Mouse (Mus musculus): ENCODE data around the gene Xrcc1.

DNA sequence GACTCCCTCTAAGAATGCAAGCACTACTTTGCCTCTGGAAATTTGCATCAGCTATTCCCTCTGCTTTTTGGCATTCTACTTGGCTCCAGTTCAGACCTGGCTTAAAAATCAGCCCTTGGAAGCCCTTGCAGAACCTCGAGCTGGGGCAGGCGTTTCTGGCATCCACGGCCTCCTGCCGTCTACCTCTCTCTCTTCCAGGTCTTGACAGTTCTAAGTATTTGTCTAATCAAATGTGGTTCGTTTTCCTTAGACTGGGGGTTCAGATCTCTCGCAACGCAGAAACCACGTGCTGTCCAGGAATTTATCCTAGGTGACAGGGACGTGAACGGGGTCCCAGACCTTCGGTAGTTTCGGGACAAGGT, 39.6 kb upstream of the Xrcc1 start:
- no peak for TF ChIP-seq CTCF (IDR thresholded peaks at IDR 0.05; ENCODE audit: borderline replicate concordance, extremely low read depth, insufficient read depth, insufficient read length)
- TF ChIP-seq POLR2A (IDR thresholded peaks at IDR 0.05; ENCODE audit: borderline replicate concordance, extremely low read depth, insufficient read depth, insufficient read length, poor library complexity, severe bottlenecking), result no peak

Measured in brain, embryonic 14.5 days (tissue).